Mouse (Mus musculus) thymus, postnatal 4 days (tissue): ENCODE data around the gene Lif.

Source experiments
- DNase-seq: peaks from one replicate; pipeline ENCODE4 v3.0.0; 2021

Gene Lif

GRCm38 (mm10) chr11:4299735-4300474, 42.5 kb downstream of the Lif start:
- no peak for DNase-seq

GRCm38 (mm10) chr11:4300683-4301082, 43.3 kb downstream of the Lif start:
- no peak for DNase-seq

- DNase-seq = no peak
Observed at GRCm38 (mm10) chr11:4302363-4302913, 45.1 kb downstream of the Lif start.

- no peak for DNase-seq
Observed at GRCm38 (mm10) chr11:4303033-4303432, 45.7 kb downstream of the Lif start.

- no peak for DNase-seq
Observed at GRCm38 (mm10) chr11:4304203-4304602, 46.8 kb downstream of the Lif start.

GRCm38 (mm10) chr11:4305090-4305489, 47.7 kb downstream of the Lif start:
- DNase-seq = no peak

- no peak for DNase-seq
Observed at GRCm38 (mm10) chr11:4306086-4306485, 48.7 kb downstream of the Lif start.

- DNase-seq = no peak
Observed at GRCm38 (mm10) chr11:4308060-4308513, 50.7 kb downstream of the Lif start.

- DNase-seq = no peak
Observed at GRCm38 (mm10) chr11:4308514-4309450, 51.4 kb downstream of the Lif start.

GRCm38 (mm10) chr11:4309613-4310012, 52.3 kb downstream of the Lif start:
- no peak for DNase-seq

GRCm38 (mm10) chr11:4310324-4310723, 53.0 kb downstream of the Lif start:
- no peak for DNase-seq

GRCm38 (mm10) chr11:4312180-4312579, 54.8 kb downstream of the Lif start:
- no peak for DNase-seq

- no peak for DNase-seq
Observed at GRCm38 (mm10) chr11:4317287-4317686, 59.9 kb downstream of the Lif start.

GRCm38 (mm10) chr11:4318011-4318410, 60.7 kb downstream of the Lif start:
- DNase-seq = no peak

GRCm38 (mm10) chr11:4319212-4319955, 62.0 kb downstream of the Lif start:
- DNase-seq = no peak

GRCm38 (mm10) chr11:4320876-4321275, 63.5 kb downstream of the Lif start:
- no peak for DNase-seq
